Mouse (Mus musculus) ES-E14 (cell line): Measurements from ENCODE around the gene Syt9. TPM values are rescaled to one million over a fixed set of nuclear protein-coding genes. Genes with fewer than 3 reads are reported as not detected.

Experiments used
- DNase-seq: peaks from one replicate; pipeline ENCODE4 v3.0.0-alpha.2; 2013; ENCODE audit warnings: low read depth, low spot score
- H3K27ac ChIP-seq: 2 replicates; pipeline ENCODE4 v1.5.1; 2012; ENCODE audit warnings: low read depth, mild to moderate bottlenecking, low read length, moderate library complexity, mixed read lengths; ENCODE audit not compliant: poor library complexity, insufficient read depth, severe bottlenecking
- H3K36me3 ChIP-seq: 2 replicates; pipeline ENCODE4 v1.6.1; 2012; ENCODE audit warnings: mild to moderate bottlenecking, low read length, moderate library complexity, mixed read lengths; ENCODE audit not compliant: control insufficient read depth, poor library complexity, insufficient read depth, severe bottlenecking
- H3K4me1 ChIP-seq, 2 experiments: fragments of 150-350 bp in 1 of 2; sonication (generic) in 1 of 2; 2 replicates each; pipeline ENCODE4 v1.6.1; 2012; ENCODE audit warnings: low read length in 2 of 2, mild to moderate bottlenecking in 1 of 2, mixed read lengths in 1 of 2; ENCODE audit not compliant: control insufficient read depth in 2 of 2, insufficient read depth in 2 of 2, poor library complexity in 1 of 2
- H3K4me3 ChIP-seq, 2 experiments: fragments of 150-350 bp in 1 of 2; sonication (generic) in 1 of 2; 2 replicates each; pipeline ENCODE4 v1.5.1; 2012; ENCODE audit warnings: low read length in 2 of 2, low read depth in 1 of 2, mild to moderate bottlenecking in 1 of 2, mixed read lengths in 1 of 2; ENCODE audit not compliant: insufficient read depth in 1 of 2, poor library complexity in 1 of 2, severe bottlenecking in 1 of 2
- H3K9ac ChIP-seq: 2 replicates; pipeline ENCODE4 v1.6.1; 2012; ENCODE audit warnings: low read depth, mild to moderate bottlenecking, low read length, mixed read lengths; ENCODE audit not compliant: poor library complexity, insufficient read depth, severe bottlenecking
- H3K9me3 ChIP-seq: fragments of 150-350 bp; sonication (generic); 2 replicates; pipeline ENCODE4 v1.6.1; 2012; ENCODE audit warnings: low read depth, mild to moderate bottlenecking, low read length; ENCODE audit not compliant: control insufficient read depth, insufficient read depth
- CHD2 ChIP-seq: IDR thresholded peaks from 2 replicates; pipeline ENCODE4 v1.6.1; 2014; ENCODE audit warnings: mild to moderate bottlenecking, low read depth, low read length, inconsistent platforms
- HCFC1 ChIP-seq: IDR thresholded peaks from 2 replicates; pipeline ENCODE4 v1.6.1; 2012; ENCODE audit warnings: low read length, inconsistent platforms, borderline replicate concordance; ENCODE audit not compliant: insufficient read depth
- MAFK ChIP-seq: IDR thresholded peaks from 2 replicates; pipeline ENCODE4 v1.6.1; 2014; ENCODE audit warnings: mild to moderate bottlenecking, low read depth, low read length, inconsistent platforms; ENCODE audit not compliant: insufficient read depth
- ZC3H11A ChIP-seq: IDR thresholded peaks from 2 replicates; pipeline ENCODE4 v1.6.1; 2012; ENCODE audit warnings: low read depth, mild to moderate bottlenecking, inconsistent platforms, low read length, borderline replicate concordance
- ZNF384 ChIP-seq: IDR thresholded peaks from 2 replicates; pipeline ENCODE4 v1.6.1; 2012; ENCODE audit warnings: low read depth, low read length, inconsistent platforms
- in situ Hi-C, 2 experiments: fragments of 600-800 bp; cut with MboI; formaldehyde crosslinking; loops; one replicate each; pipeline ENCODE4 v1.15.1; 2025; ENCODE audit warnings: low sequenced_read_pairs in 2 of 2, inconsistent platforms in 1 of 2; ENCODE audit not compliant: unreplicated experiment in 2 of 2
- total RNA-seq: library from RNA; depleted of rRNA; stranded (reverse); fragments of 300-350 nt; gene quantifications from 2 replicates; pipeline ENCODE4 v1.2.3, GENCODE M21; 2012

Syt9 gene
- total RNA-seq, 1 experiment, result 8.4 TPM

GRCm38 (mm10) chr7:107341519-107342190, 28.9 kb upstream of the Syt9 start:
- DNase-seq, result peak; percentile 15
- in situ Hi-C loops, result no loop called here
- no peaks in the 10 kb centered on the region for H3K36me3 ChIP-seq
- H3K4me1 ChIP-seq, result peaks cover 8 to 9% of the 10 kb centered on the region in 2 experiments
- H3K27ac ChIP-seq, result peak overlapping the region; percentile 4; the same call in 1 of the 2 replicates
- no peak for TF ChIP-seq MAFK
- no peak for TF ChIP-seq HCFC1
- no peak for TF ChIP-seq ZNF384
- no peak for TF ChIP-seq ZC3H11A
- H3K4me3 ChIP-seq, result no peak overlapping the region
- H3K9ac ChIP-seq, result no peak overlapping the region
- peaks cover 8% of the 10 kb centered on the region for H3K9me3 ChIP-seq

GRCm38 (mm10) chr7:107349201-107349600, 21.3 kb upstream of the Syt9 start:
- in situ Hi-C loops, result no loop called here
- H3K36me3 ChIP-seq, result no peaks in the 10 kb centered on the region
- no peak for TF ChIP-seq CHD2
- no peak for TF ChIP-seq HCFC1
- TF ChIP-seq ZC3H11A, result no peak
- TF ChIP-seq MAFK, result no peak
- no peak for TF ChIP-seq ZNF384
- no peaks in the 10 kb centered on the region for H3K9me3 ChIP-seq
- no peak overlapping the region for H3K9ac ChIP-seq
- no peak overlapping the region; the same call in 1 of the 2 replicates for H3K27ac ChIP-seq
- H3K4me1 ChIP-seq, result peaks cover 2 to 4% of the 10 kb centered on the region in 2 experiments; a peak in 1 of 4 replicates
- no peak for DNase-seq
- H3K4me3 ChIP-seq, result no peak overlapping the region

GRCm38 (mm10) chr7:107362153-107362552, 8.4 kb upstream of the Syt9 start:
- Histone ChIP-seq H3K4me3 (no peak overlapping the region), H3K4me1 (no peaks in the 10 kb centered on the region), H3K36me3 (no peaks in the 10 kb centered on the region), H3K27ac (no peak overlapping the region), H3K9me3 (no peaks in the 10 kb centered on the region), H3K9ac (no peak overlapping the region)
- no peak for DNase-seq
- TF ChIP-seq HCFC1 (no peak), MAFK (peak; percentile 79), ZNF384 (no peak), CHD2 (no peak), ZC3H11A (no peak)
- in situ Hi-C loops, result no loop called here

GRCm38 (mm10) chr7:107362634-107363033, 7.9 kb upstream of the Syt9 start:
- no peaks in the 10 kb centered on the region for H3K36me3 ChIP-seq
- H3K4me3 ChIP-seq, result no peak overlapping the region
- in situ Hi-C loops, result no loop called here
- TF ChIP-seq ZC3H11A, result no peak
- no peak for TF ChIP-seq CHD2
- no peak for TF ChIP-seq MAFK
- no peak for TF ChIP-seq HCFC1
- no peak for TF ChIP-seq ZNF384
- H3K9me3 ChIP-seq, result no peaks in the 10 kb centered on the region
- H3K9ac ChIP-seq, result no peak overlapping the region
- no peak for DNase-seq
- H3K27ac ChIP-seq, result no peak overlapping the region
- H3K4me1 ChIP-seq, result no peaks in the 10 kb centered on the region
